Mouse (Mus musculus) heart, postnatal 0 days (tissue): ENCODE results near the gene Stambp. TPM values are rescaled to one million over a fixed set of nuclear protein-coding genes. Genes with fewer than 3 reads are reported as not detected.

Experiments
- ATAC-seq: fragments of 200-750 bp; cut with Nextera tagmentation; 2 replicates; pipeline ENCODE4 v1.8.0; 2017; ENCODE audit warnings: low read depth, moderate number of reproducible peaks, moderate library complexity; ENCODE audit not compliant: insufficient read depth
- DNase-seq: peaks from one replicate; pipeline ENCODE4 v3.0.0-alpha.2; 2016; ENCODE audit warnings: low spot score
- H3K27ac ChIP-seq: fragments of 300-500 bp; sonication (generic); 2 replicates; pipeline ENCODE4 v1.5.1; 2014; ENCODE audit warnings: low read depth, mild to moderate bottlenecking
- H3K27me3 ChIP-seq: fragments of 300-500 bp; sonication (generic); 2 replicates; pipeline ENCODE4 v1.6.1; 2014; ENCODE audit warnings: low read length, mixed read lengths; ENCODE audit not compliant: control insufficient read depth, insufficient read depth
- H3K36me3 ChIP-seq: fragments of 300-500 bp; sonication (generic); replicated peaks from 2 replicates; pipeline ENCODE4 v1.6.1; 2014; ENCODE audit warnings: low read length, mixed read lengths; ENCODE audit not compliant: control insufficient read depth, insufficient read depth
- H3K4me1 ChIP-seq: fragments of 300-500 bp; sonication (generic); 2 replicates; pipeline ENCODE4 v1.6.1; 2014; ENCODE audit warnings: antibody characterized with exemption; ENCODE audit not compliant: control insufficient read depth, insufficient read depth
- H3K4me2 ChIP-seq: fragments of 300-500 bp; sonication (generic); 2 replicates; pipeline ENCODE4 v1.6.1; 2014; ENCODE audit warnings: low read depth, mild to moderate bottlenecking, low read length, moderate library complexity
- H3K4me3 ChIP-seq: fragments of 300-500 bp; sonication (generic); 2 replicates; pipeline ENCODE4 v1.5.1; 2014; ENCODE audit warnings: low read depth, low read length
- H3K9ac ChIP-seq: fragments of 300-500 bp; sonication (generic); replicated peaks from 2 replicates; pipeline ENCODE4 v1.6.1; 2014; ENCODE audit warnings: low read depth, low read length, mixed read lengths
- H3K9me3 ChIP-seq: fragments of 300-500 bp; sonication (generic); replicated peaks from 2 replicates; pipeline ENCODE4 v1.6.1; 2016; ENCODE audit warnings: low read length; ENCODE audit not compliant: control insufficient read depth
- CTCF ChIP-seq: IDR thresholded peaks from 2 replicates; pipeline ENCODE4 v1.5.1; 2016; ENCODE audit warnings: antibody characterized with exemption, control low read depth, low read depth
- EP300 ChIP-seq: IDR thresholded peaks from 2 replicates; pipeline ENCODE4 v1.6.1; 2016; ENCODE audit warnings: antibody characterized with exemption, low read depth
- WGBS: fragments of 180-500 bp; shearing (Covaris S2); extraction: QIAGEN DNeasy Blood & Tissue Kit; methylation state at CpG from one replicate; pipeline ENCODE4 v1.1.7; 2014; 5-methylcytosine and 5-hydroxymethylcytosine counted together
- polyA plus RNA-seq: library from polyadenylated mRNA; unstranded; fragments of >200 nt; fragmentation: Nextera tagmentation; extraction: Ambion mirVana; gene quantifications from 2 replicates; pipeline ENCODE4 v1.2.1, GENCODE M21; 2015
- total RNA-seq: library from RNA; depleted of rRNA; stranded (reverse); fragments of >200 nt; gene quantifications from 2 replicates; pipeline ENCODE4 v1.2.3, GENCODE M21; 2014; ENCODE audit warnings: low replicate concordance; rRNA removed

Gene Stambp
- total and polyA plus RNA-seq, 2 experiments from 2014 or later, result 1.5 to 22.9 TPM

DNA sequence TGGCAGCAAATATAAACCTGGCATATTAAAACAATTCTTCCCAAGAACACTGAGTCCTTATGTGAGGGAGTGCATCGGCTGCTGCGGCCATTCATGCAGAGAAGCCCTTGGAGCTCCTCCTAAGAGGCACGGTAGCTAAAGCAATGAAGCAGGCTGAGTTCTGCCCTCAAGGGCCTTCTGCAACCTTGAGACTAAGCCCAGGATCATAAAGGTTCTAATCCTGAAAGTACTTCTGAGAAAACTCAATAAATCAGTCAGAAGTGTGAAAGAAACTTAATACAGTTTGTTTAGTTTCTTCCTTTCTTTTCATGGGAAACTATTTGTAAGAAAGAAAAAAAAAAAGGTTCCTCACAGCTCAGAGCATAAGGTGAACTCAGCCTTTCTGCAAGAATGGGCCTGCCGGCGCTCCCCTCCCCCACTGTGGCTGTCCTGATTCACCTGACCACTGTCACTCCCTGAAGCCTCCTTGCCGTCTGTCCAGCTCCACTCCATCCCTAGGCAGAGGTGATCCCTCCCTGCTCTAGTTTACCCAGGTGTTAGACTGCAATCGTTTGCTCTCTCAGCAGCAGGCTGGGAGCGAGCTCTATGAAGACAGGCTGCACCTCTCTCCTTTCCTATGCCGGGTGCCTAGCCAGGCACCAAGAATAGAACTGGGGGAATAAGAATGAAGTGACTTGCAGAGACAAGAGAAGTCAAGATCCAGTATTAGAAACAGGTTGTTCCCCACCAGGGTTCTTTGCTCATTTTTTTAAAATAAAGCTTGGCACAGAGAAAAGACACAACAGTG lies 70.8 kb downstream of the Stambp start:
- Histone ChIP-seq H3K27ac (peak overlapping the region; percentile 6; the same call in 1 of the 2 replicates), H3K9me3 (no peaks in the 10 kb centered on the region), H3K4me3 (no peak overlapping the region), H3K4me2 (no peak overlapping the region), H3K36me3 (no peaks in the 10 kb centered on the region; the same call in 1 of the 2 replicates), H3K27me3 (no peaks in the 10 kb centered on the region), H3K9ac (no peak overlapping the region), H3K4me1 (peaks cover 28% of the 10 kb centered on the region)
- ATAC-seq (no peak), DNase-seq (no peak)
- 60% methylated on average over 9 of the region's 9 CpGs for WGBS
- TF ChIP-seq EP300, result no peak
- no peak for TF ChIP-seq CTCF

DNA sequence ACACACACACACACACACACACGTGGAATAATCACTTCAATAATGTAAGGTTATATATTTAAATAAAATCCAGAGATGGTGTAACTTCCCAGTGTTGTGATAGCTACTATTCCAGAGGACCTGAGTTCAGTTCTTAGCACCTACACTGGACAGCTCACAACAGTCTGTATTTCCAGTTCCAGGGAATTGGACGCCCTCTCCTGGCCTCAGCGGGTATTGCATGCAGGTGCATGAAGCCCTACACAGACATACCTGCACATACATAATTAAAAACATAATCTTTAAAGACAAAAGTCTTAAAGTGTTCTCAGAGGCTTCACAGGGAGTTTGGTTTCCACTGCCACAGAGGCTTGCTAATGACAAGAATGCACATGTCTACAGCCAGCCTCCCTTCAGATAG lies 72.1 kb downstream of the Stambp start:
- no peaks in the 10 kb centered on the region for H3K9me3 ChIP-seq
- ATAC-seq, result no peak

DNA sequence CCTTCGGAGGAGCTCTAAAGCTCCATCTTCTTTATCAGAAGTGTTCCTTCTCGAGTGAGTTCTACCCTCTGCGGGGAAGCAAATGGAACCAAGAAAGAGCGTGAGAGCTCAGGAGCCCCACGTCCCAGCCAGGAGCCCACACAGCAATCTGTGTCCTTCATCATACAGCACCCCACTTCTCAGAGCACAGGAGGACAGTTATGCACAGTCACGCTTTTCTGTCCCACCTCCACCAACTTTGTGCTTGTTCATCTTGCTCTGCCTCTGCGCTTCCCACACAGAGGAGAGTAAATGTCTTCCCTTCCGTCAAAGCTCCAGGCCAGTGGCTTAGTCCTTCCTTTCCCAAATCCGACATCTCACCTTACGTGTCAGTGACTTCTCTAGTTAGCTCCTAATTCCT lies 73.5 kb downstream of the Stambp start:
- ATAC-seq (no peak), DNase-seq (no peak)
- TF ChIP-seq CTCF, result no peak
- no peak for TF ChIP-seq EP300
- Histone ChIP-seq H3K9me3 (no peaks in the 10 kb centered on the region), H3K27ac (no peak overlapping the region), H3K9ac (no peak overlapping the region), H3K4me2 (no peak overlapping the region), H3K4me3 (no peak overlapping the region), H3K36me3 (peaks cover 2% of the 10 kb centered on the region), H3K27me3 (no peaks in the 10 kb centered on the region), H3K4me1 (peaks cover 33% of the 10 kb centered on the region)
- WGBS, result 91% methylated on average over 10 of the region's 10 CpGs

More for the DNA sequence above, 72.1 kb downstream of the Stambp start:
- H3K4me3 ChIP-seq, result no peak overlapping the region
- TF ChIP-seq EP300 (no peak), CTCF (no peak)
- no peaks in the 10 kb centered on the region; the same call in 1 of the 2 replicates for H3K36me3 ChIP-seq
- H3K9ac ChIP-seq, result no peak overlapping the region
- no peak for DNase-seq
- H3K4me1 ChIP-seq, result peaks cover 30% of the 10 kb centered on the region
- H3K4me2 ChIP-seq, result no peak overlapping the region
- 55% methylated on average over 3 of the region's 3 CpGs for WGBS
- no peak overlapping the region for H3K27ac ChIP-seq
- H3K27me3 ChIP-seq, result no peaks in the 10 kb centered on the region

DNA sequence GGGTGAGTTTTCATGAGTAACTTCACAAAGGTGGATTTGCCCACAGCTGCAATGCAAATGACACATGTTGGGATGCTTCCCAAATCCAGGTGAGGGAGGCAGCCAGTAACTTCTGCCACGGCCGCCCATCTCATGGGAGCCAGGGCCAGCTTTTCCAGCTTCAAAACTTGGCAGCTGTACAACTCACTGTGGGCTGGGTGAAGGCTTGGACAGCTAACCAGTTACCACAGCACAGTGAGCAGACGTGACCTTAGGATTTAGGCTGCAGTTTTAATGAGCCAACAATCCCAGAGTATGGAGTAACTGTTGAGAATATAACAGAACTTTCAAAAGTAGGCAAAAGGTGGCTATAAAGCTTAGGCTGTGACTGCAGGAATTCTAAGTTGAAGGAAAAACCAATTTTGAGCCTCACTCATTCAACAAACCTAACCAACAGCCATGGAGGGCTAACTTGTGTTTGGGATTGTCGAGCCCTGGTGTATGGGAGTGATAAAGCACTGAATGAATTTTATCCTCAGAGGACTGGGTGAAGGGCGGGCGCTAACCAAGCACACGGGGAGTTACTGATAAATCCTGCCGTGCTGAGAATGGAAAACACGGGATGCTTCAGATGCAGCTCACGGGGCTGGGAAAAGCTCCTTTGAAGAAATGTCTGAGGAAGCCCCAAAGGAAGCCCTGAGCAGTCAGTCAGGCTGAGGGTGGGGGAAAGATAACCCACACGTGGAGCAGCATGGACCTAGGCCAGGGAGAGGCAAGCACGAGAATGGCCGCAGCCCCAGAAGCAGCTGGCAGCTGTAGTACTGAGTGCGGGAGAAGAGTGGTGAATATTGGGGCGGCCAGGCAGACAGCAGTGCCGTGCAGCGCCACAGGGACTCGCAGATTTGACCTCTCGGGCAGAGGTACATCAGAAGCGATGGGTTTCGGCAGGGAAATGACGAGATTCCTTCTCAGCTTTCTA lies 75.5 kb downstream of the Stambp start:
- TF ChIP-seq EP300 (no peak), CTCF (no peak)
- 35% methylated on average over 22 of the region's 22 CpGs for WGBS
- H3K4me2 ChIP-seq, result peak overlapping the region; percentile 25
- ATAC-seq (peak; percentile 54), DNase-seq (peak; percentile 48)
- H3K9ac ChIP-seq, result peak overlapping the region; percentile 7; the same call in 1 of the 2 replicates
- peaks cover 14% of the 10 kb centered on the region for H3K36me3 ChIP-seq
- H3K9me3 ChIP-seq, result no peaks in the 10 kb centered on the region
- no peaks in the 10 kb centered on the region for H3K27me3 ChIP-seq
- no peak overlapping the region for H3K4me3 ChIP-seq
- peak overlapping the region; percentile 64 for H3K27ac ChIP-seq
- H3K4me1 ChIP-seq, result peaks cover 27% of the 10 kb centered on the region

DNA sequence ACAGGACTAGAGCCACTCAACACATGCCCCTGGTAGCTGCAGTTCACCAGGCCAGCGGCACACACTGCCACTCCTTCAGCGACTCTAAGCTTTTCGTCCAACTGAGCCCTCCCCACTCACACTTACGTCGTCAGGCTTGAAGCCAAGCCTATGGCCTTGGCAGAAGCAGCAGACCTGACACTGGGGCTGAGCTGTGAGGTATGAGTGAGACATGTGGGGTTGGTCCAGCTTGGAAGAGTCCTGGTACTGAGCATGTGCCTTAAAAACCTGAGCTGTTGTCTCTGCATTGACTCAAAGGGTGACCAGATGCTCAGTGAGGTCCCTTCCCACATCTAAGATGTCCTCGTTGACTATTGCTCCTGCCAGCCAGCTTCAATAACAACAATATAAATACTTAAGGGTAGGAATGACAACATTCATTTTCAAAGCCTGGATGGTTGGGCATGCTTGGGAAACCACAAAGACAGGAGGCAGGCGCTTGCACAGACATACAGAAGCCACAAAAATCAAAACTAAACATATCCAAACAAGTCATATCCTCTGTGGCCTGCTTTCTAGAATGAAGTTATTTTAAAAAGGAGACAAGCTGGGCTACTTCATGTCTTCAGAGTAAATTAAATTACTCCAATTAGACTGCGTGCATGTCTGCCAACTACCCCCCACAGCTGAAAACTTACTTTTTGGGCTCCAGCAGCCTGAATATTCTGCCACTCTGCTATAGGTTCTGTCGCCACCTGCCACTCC lies 76.3 kb downstream of the Stambp start:
- Histone ChIP-seq H3K27ac (peak overlapping the region; percentile 53), H3K4me2 (no peak overlapping the region), H3K9ac (no peak overlapping the region), H3K4me1 (peaks cover 24% of the 10 kb centered on the region), H3K9me3 (no peaks in the 10 kb centered on the region), H3K36me3 (peaks cover 14% of the 10 kb centered on the region), H3K4me3 (no peak overlapping the region), H3K27me3 (no peaks in the 10 kb centered on the region)
- TF ChIP-seq EP300 (no peak), CTCF (no peak)
- ATAC-seq (peak; percentile 59), DNase-seq (peak; percentile 29)
- WGBS, result 59% methylated on average over 9 of the region's 9 CpGs

Other genes with a start within 250 kb of the Stambp start
- 3.6 and 4.7 TPM in 2 replicates for gene Mthfd2, start 246.8 kb downstream of the Stambp start, total RNA-seq
- gene Mthfd2, start 246.8 kb downstream of the Stambp start, polyA plus RNA-seq, result 8.5 and 8.9 TPM in 2 replicates
- gene Mob1a, start 246.7 kb downstream of the Stambp start, total RNA-seq, result 33.8 and 35.0 TPM in 2 replicates
- 15.1 and 15.9 TPM in 2 replicates for gene Mob1a, start 246.7 kb downstream of the Stambp start, polyA plus RNA-seq
- gene Bola3, start 223.6 kb downstream of the Stambp start, total RNA-seq, result 32.0 and 36.3 TPM in 2 replicates
- 492 and 553 TPM in 2 replicates for gene Bola3, start 223.6 kb downstream of the Stambp start, polyA plus RNA-seq
- gene Tet3, start 113.6 kb downstream of the Stambp start, total RNA-seq, result 14.1 and 17.3 TPM in 2 replicates
- gene Tet3, start 113.6 kb downstream of the Stambp start, polyA plus RNA-seq, result 16.4 and 17.2 TPM in 2 replicates
- gene Dguok, start 65.8 kb downstream of the Stambp start, total RNA-seq, result 21.4 and 25.2 TPM in 2 replicates
- gene Dguok, start 65.8 kb downstream of the Stambp start, polyA plus RNA-seq, result 51.7 and 58.4 TPM in 2 replicates
- 15.0 and 831 TPM in 2 replicates for gene Actg2, start 36.5 kb downstream of the Stambp start, total RNA-seq
- gene Actg2, start 36.5 kb downstream of the Stambp start, polyA plus RNA-seq, result 7.0 and 9.9 TPM in 2 replicates
- gene Clec4f, start 83.5 kb upstream of the Stambp start, total RNA-seq, result 1.7 TPM in 1 of 2 replicates, not detected in the other
- 0.59 and 0.66 TPM in 2 replicates for gene Clec4f, start 83.5 kb upstream of the Stambp start, polyA plus RNA-seq
- gene Cd207, start 105.1 kb upstream of the Stambp start, total RNA-seq, result 0.11 and 0.19 TPM in 2 replicates
- gene Cd207, start 105.1 kb upstream of the Stambp start, polyA plus RNA-seq, result 0.75 and 1.2 TPM in 2 replicates
- gene Vax2, start 138.5 kb upstream of the Stambp start, total RNA-seq, result not detected in 2 replicates
- gene Vax2, start 138.5 kb upstream of the Stambp start, polyA plus RNA-seq, result not detected in 2 replicates
- gene Atp6v1b1, start 170.3 kb upstream of the Stambp start, total RNA-seq, result 0.15 and 4.1 TPM in 2 replicates
- 0.10 TPM in 1 of 2 replicates, not detected in the other for gene Atp6v1b1, start 170.3 kb upstream of the Stambp start, polyA plus RNA-seq
- gene Ankrd53, start 189.9 kb upstream of the Stambp start, total RNA-seq, result not detected in 2 replicates
- 0.16 TPM in 2 replicates for gene Ankrd53, start 189.9 kb upstream of the Stambp start, polyA plus RNA-seq
- gene Tex261, start 203.1 kb upstream of the Stambp start, total RNA-seq, result 78.9 and 85.9 TPM in 2 replicates
- 102 and 109 TPM in 2 replicates for gene Tex261, start 203.1 kb upstream of the Stambp start, polyA plus RNA-seq
- 44.3 and 50.9 TPM in 2 replicates for gene Nagk, start 222.3 kb upstream of the Stambp start, total RNA-seq
- gene Nagk, start 222.3 kb upstream of the Stambp start, polyA plus RNA-seq, result 65.3 and 70.9 TPM in 2 replicates